Mouse (Mus musculus) ES-E14 (cell line): ENCODE data around the gene Krtap5-2.

Experiments
- CHD2 ChIP-seq: IDR thresholded peaks from 2 replicates; pipeline ENCODE4 v1.6.1; 2014; ENCODE audit warnings: mild to moderate bottlenecking, low read depth, low read length, inconsistent platforms
- HCFC1 ChIP-seq: IDR thresholded peaks from 2 replicates; pipeline ENCODE4 v1.6.1; 2012; ENCODE audit warnings: low read length, inconsistent platforms, borderline replicate concordance; ENCODE audit not compliant: insufficient read depth
- ZC3H11A ChIP-seq: IDR thresholded peaks from 2 replicates; pipeline ENCODE4 v1.6.1; 2012; ENCODE audit warnings: low read depth, mild to moderate bottlenecking, inconsistent platforms, low read length, borderline replicate concordance
- ZNF384 ChIP-seq: IDR thresholded peaks from 2 replicates; pipeline ENCODE4 v1.6.1; 2012; ENCODE audit warnings: low read depth, low read length, inconsistent platforms

- no peak for TF ChIP-seq ZC3H11A
- TF ChIP-seq CHD2: no peak
- no peak for TF ChIP-seq HCFC1
- TF ChIP-seq ZNF384: no peak
Measured at GRCm38 (mm10) chr7:142181021-142181420, 5.2 kb upstream of the Krtap5-2 start.
